Comparison of ENCODE assay signal across 10 mouse cellular contexts in the genomic region with DNA sequence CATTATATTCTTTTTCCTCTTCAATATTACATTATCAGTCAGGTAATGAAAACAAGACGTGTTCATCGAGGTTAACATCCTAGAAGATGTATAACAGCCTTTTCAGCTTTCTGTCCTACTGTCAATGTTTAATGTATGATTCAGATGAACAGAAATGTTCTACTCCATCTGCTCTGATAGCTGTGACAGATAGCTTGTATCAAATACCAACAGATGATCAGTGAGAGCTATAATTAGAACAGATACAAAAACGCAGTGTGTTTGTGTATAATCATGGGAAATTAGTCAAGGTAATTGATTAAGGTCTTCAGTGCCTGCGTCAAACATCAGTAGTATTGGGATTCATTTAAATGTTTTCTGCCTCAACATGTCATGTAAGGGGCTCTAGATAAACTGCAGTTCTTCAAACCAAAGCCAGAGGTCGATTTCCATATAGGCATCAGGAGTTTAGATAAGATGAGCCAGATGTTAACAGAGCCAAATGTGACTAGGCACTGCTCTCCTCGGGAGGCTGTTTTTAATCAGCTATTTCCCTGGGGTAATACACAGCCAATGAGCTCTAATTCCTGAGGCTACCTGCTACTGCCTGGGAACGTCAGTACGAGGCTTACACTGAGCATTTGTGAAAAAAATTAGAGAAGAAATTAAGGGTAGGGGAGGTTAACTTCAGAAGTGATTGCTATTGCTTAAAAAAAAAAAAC.
DNase-seq lines count a peak whose midpoint lies in the region; ATAC-seq and TF ChIP-seq lines count a peak whose summit lies in the region.
"Had no signal": no experiment of that assay in that cellular context is flagged by ENCODE, and none has a peak within 500 bp of the region (broad histone marks: within the 10 kb centered on the region; RNA-seq: fewer than 3 reads in every experiment).

No protein-coding gene starts in this region.

- H3K4me1 ChIP-seq in heart, embryonic 15.5 days (replicated peaks), result peaks cover 52% of the 10 kb centered on the region
- H3K4me1 ChIP-seq in heart, embryonic 11.5 days (ENCODE audit: control insufficient read depth, insufficient read depth, low read length), result peaks cover 49% of the 10 kb centered on the region
- H3K4me1 ChIP-seq in CH12.LX (ENCODE audit: control insufficient read depth in 1 of 2, insufficient read depth in 2 of 2), result peaks cover 8 to 78% of the 10 kb centered on the region in 2 experiments
- no peaks in the 10 kb centered on the region for H3K4me1 ChIP-seq in embryonic facial prominence, embryonic 11.5 days (ENCODE audit: control insufficient read depth, insufficient read depth, low read length)

- H3K36me3 ChIP-seq in heart, embryonic 15.5 days, result no peaks in the 10 kb centered on the region
- no peaks in the 10 kb centered on the region for H3K36me3 ChIP-seq in heart, embryonic 11.5 days (ENCODE audit: control insufficient read depth, insufficient read depth, low read length)
- H3K36me3 ChIP-seq in CH12.LX (replicated peaks in 1 of 2; ENCODE audit: control insufficient read depth in 1 of 2, insufficient read depth in 1 of 2, low read length in 1 of 2), result peaks cover 0 to 1% of the 10 kb centered on the region in 2 experiments
- H3K36me3 ChIP-seq in embryonic facial prominence, embryonic 11.5 days (replicated peaks; ENCODE audit: control insufficient read depth, insufficient read depth, low read depth, low read length), result no peaks in the 10 kb centered on the region

- TF ChIP-seq CTCF in CH12.LX (conservative IDR thresholded peaks at IDR 0.05 in 1 of 2, IDR thresholded peaks at IDR 0.05 in 1 of 2; ENCODE audit: low read depth in 2 of 2, low read length in 2 of 2), result no peak; a peak in 1 of 4 replicates

- TF ChIP-seq EP300 in CH12.LX (IDR thresholded peaks at IDR 0.05; ENCODE audit: low read length), result peak; percentile 61; the same call in 1 of the 2 replicates

- peak overlapping the region; percentile 79 for H3K27ac ChIP-seq in heart, embryonic 15.5 days
- no peak overlapping the region for H3K27ac ChIP-seq in heart, embryonic 11.5 days (ENCODE audit: low read depth, low read length)
- peak overlapping the region; percentile 95 for H3K27ac ChIP-seq in CH12.LX (ENCODE audit: insufficient read depth, low read depth)
- no peak overlapping the region for H3K27ac ChIP-seq in embryonic facial prominence, embryonic 11.5 days (replicated peaks; ENCODE audit: low read depth, low read length)

- no peak for ATAC-seq in heart, embryonic 15.5 days (replicated peaks; ENCODE audit: insufficient number of reproducible peaks, insufficient read depth, low FRiP score, low read depth)
- no peak for ATAC-seq in heart, embryonic 11.5 days (replicated peaks; ENCODE audit: insufficient number of reproducible peaks, low FRiP score, low TSS enrichment)
- 0 out of 2 replicates have a peak, but pooled peaks have one; percentile 63 for ATAC-seq in embryonic facial prominence, embryonic 11.5 days (replicated peaks; ENCODE audit: insufficient number of reproducible peaks, low FRiP score, low TSS enrichment, low read depth)
- ATAC-seq: liver, postnatal 0 days had no signal

- H3K9ac ChIP-seq in heart, embryonic 15.5 days, result no peak overlapping the region
- H3K9ac ChIP-seq in heart, embryonic 11.5 days (ENCODE audit: low read depth, low read length), result no peak overlapping the region
- H3K9ac ChIP-seq in CH12.LX (ENCODE audit: insufficient read depth, low read depth), result peak overlapping the region; percentile 58; the same call in 1 of the 2 replicates
- no peak overlapping the region for H3K9ac ChIP-seq in embryonic facial prominence, embryonic 11.5 days (replicated peaks; ENCODE audit: low read length)
- H3K9ac ChIP-seq: liver, postnatal 0 days had no signal

- in situ Hi-C loops in CH12.LX (cut with MboI; ENCODE audit: low pct_ligation_motif_present, low pct_unique_long_range_greater_than_20kb, low sequenced_read_pairs), result no loop called here

- dilution Hi-C loops in CH12.LX (cut with MboI; ENCODE audit: extremely low pct_ligation_motif_present, extremely low pct_unique_long_range_greater_than_20kb, low sequenced_read_pairs), result no loop called here

- DNase-seq in CH12.LX (ENCODE audit: extremely low read depth) (peak; percentile 79), MN1 (ENCODE audit: low spot score) (no peak)
- DNase-seq in embryonic facial prominence, embryonic 11.5 days (ENCODE audit: low spot score), result peak; percentile 85
- peak; percentile 30 for DNase-seq in mesoderm, embryonic 11.5 days (ENCODE audit: low read depth, low spot score)
- DNase-seq in thymus, postnatal 10 days (ENCODE audit: low spot score in 2 of 2), result no peak
- DNase-seq: cerebellum, postnatal 25 days; left cerebral cortex, postnatal 4 days; liver, postnatal 0 days had no signal

- 40% methylated on average over 8 of the region's 8 CpGs for WGBS in heart, embryonic 15.5 days
- WGBS in heart, embryonic 11.5 days (ENCODE audit: insufficient replicate concordance), result 33% methylated on average over 8 of the region's 8 CpGs
- 25% methylated on average over 8 of the region's 8 CpGs for WGBS in embryonic facial prominence, embryonic 11.5 days

- no peaks in the 10 kb centered on the region for H3K27me3 ChIP-seq in heart, embryonic 15.5 days
- no peaks in the 10 kb centered on the region for H3K27me3 ChIP-seq in heart, embryonic 11.5 days (ENCODE audit: control insufficient read depth, insufficient read depth, low read length)
- H3K27me3 ChIP-seq in CH12.LX (replicated peaks), result no peaks in the 10 kb centered on the region
- no peaks in the 10 kb centered on the region for H3K27me3 ChIP-seq in embryonic facial prominence, embryonic 11.5 days (ENCODE audit: control insufficient read depth, insufficient read depth, low read length)

- H3K4me2 ChIP-seq in heart, embryonic 15.5 days, result no peak overlapping the region
- no peak overlapping the region for H3K4me2 ChIP-seq in heart, embryonic 11.5 days
- H3K4me2 ChIP-seq in CH12.LX (ENCODE audit: insufficient read depth, low read depth, poor library complexity, severe bottlenecking), result peak overlapping the region; percentile 87
- H3K4me2 ChIP-seq in embryonic facial prominence, embryonic 11.5 days (ENCODE audit: low read depth, low read length), result no peak overlapping the region

- peaks cover 58% of the 10 kb centered on the region for H3K79me2 ChIP-seq in CH12.LX (replicated peaks; ENCODE audit: control insufficient read depth, extremely low read depth, insufficient read depth, poor library complexity, severe bottlenecking)

- TF ChIP-seq RAD21 in CH12.LX (IDR thresholded peaks at IDR 0.05; ENCODE audit: low read depth, low read length), result peak; percentile 7

- no peak for TF ChIP-seq POLR2A in CH12.LX (IDR thresholded peaks at IDR 0.05; ENCODE audit: low read depth, low read length)

- no peak overlapping the region for H3K4me3 ChIP-seq in heart, embryonic 15.5 days
- H3K4me3 ChIP-seq in heart, embryonic 11.5 days (ENCODE audit: low read depth, low read length), result no peak overlapping the region
- H3K4me3 ChIP-seq in CH12.LX (replicated peaks in 1 of 3; ENCODE audit: low read depth in 2 of 3, low read length in 2 of 3, poor library complexity in 1 of 3), result no peak overlapping the region
- H3K4me3 ChIP-seq in embryonic facial prominence, embryonic 11.5 days (ENCODE audit: low read depth, low read length), result no peak overlapping the region

- H3K9me3 ChIP-seq in heart, embryonic 15.5 days (replicated peaks), result no peaks in the 10 kb centered on the region
- H3K9me3 ChIP-seq in heart, embryonic 11.5 days (replicated peaks; ENCODE audit: control insufficient read depth, low read length), result no peaks in the 10 kb centered on the region
- H3K9me3 ChIP-seq in CH12.LX (replicated peaks; ENCODE audit: low read length), result no peaks in the 10 kb centered on the region
- H3K9me3 ChIP-seq in embryonic facial prominence, embryonic 11.5 days (replicated peaks; ENCODE audit: control insufficient read depth, low read length), result no peaks in the 10 kb centered on the region

TF ChIP-seq in CH12.LX, 34 proteins besides CTCF, POLR2A, EP300 and RAD21 (continues in another document):
- TF ChIP-seq SIN3A (IDR thresholded peaks at IDR 0.05; ENCODE audit: low read length) (no peak), UBTF (IDR thresholded peaks at IDR 0.05; ENCODE audit: low read depth, low read length) (no peak), NRF1 (IDR thresholded peaks at IDR 0.05; ENCODE audit: low read depth, low read length) (no peak), KAT2A (IDR thresholded peaks at IDR 0.05; ENCODE audit: insufficient replicate concordance, low read length) (no peak), RCOR1 (conservative IDR thresholded peaks at IDR 0.05; ENCODE audit: low read depth, low read length) (no peak), MXI1 (IDR thresholded peaks at IDR 0.05; ENCODE audit: low read depth, low read length) (no peak), ZNF384 (IDR thresholded peaks at IDR 0.05; ENCODE audit: low read depth, low read length) (peak; percentile 65), NELFE (IDR thresholded peaks at IDR 0.05; ENCODE audit: low read depth, low read length) (no peak), ETS1 (conservative IDR thresholded peaks at IDR 0.05; ENCODE audit: low read depth, low read length) (peak; percentile 55; the same call in 1 of the 2 replicates), PAX5 (IDR thresholded peaks at IDR 0.05; ENCODE audit: low read length) (no peak), MYC (IDR thresholded peaks at IDR 0.05; ENCODE audit: low read depth, low read length) (no peak), POLR2AphosphoS2 (IDR thresholded peaks at IDR 0.05; ENCODE audit: low read depth, low read length) (no peak), BHLHE40 (IDR thresholded peaks at IDR 0.05; ENCODE audit: low read depth, low read length) (0 out of 2 replicates have a peak, but pooled peaks have one; percentile 25), IRF4 (IDR thresholded peaks at IDR 0.05; ENCODE audit: low read depth, low read length) (0 out of 2 replicates have a peak, but pooled peaks have one; percentile 59), MAZ (IDR thresholded peaks at IDR 0.05; ENCODE audit: low read depth, low read length) (no peak), SMC3 (IDR thresholded peaks at IDR 0.05; ENCODE audit: low read depth, low read length) (peak; percentile 22), ZKSCAN1 (IDR thresholded peaks at IDR 0.05; ENCODE audit: borderline replicate concordance, low read depth, low read length) (no peak), ZC3H11A (IDR thresholded peaks at IDR 0.05; ENCODE audit: low read depth, low read length) (no peak), CHD2 (IDR thresholded peaks at IDR 0.05; ENCODE audit: low read length) (no peak), TCF12 (IDR thresholded peaks at IDR 0.05; ENCODE audit: low read depth, low read length) (no peak), JUN (IDR thresholded peaks at IDR 0.05; ENCODE audit: insufficient read depth, low read depth, low read length) (no peak), MEF2A (IDR thresholded peaks at IDR 0.05; ENCODE audit: borderline replicate concordance, low read depth, low read length) (no peak), E2F4 (IDR thresholded peaks at IDR 0.05; ENCODE audit: insufficient replicate concordance, low read depth, low read length) (no peak), ZMIZ1 (IDR thresholded peaks at IDR 0.05; ENCODE audit: low read depth, low read length) (no peak), GABPA (IDR thresholded peaks at IDR 0.05; ENCODE audit: insufficient replicate concordance, low read depth, low read length) (no peak)

Comparison
In these comparisons a context has a peak if more than half of its experiments do, and no peak if none do; other contexts are left out.
1. H3K27ac ChIP-seq: peak in heart, embryonic 15.5 days (single experiment) and CH12.LX (single experiment); none in heart, embryonic 11.5 days (single experiment) and embryonic facial prominence, embryonic 11.5 days (single experiment).
2. DNase-seq: peak in CH12.LX (single experiment), embryonic facial prominence, embryonic 11.5 days (single experiment) and mesoderm, embryonic 11.5 days (single experiment); none in thymus, postnatal 10 days (0 of 2) and MN1 (single experiment).